Mouse (Mus musculus) lung, embryonic 16.5 days (tissue): ENCODE measurements around the gene Trpm5. TPM values are rescaled to one million over a fixed set of nuclear protein-coding genes. Genes with fewer than 3 reads are reported as not detected.
A peak's percentile ranks its signal among the peaks of the same experiment; 100 is the strongest.

Source experiments
- ATAC-seq: fragments of 200-750 bp; cut with Nextera tagmentation; 2 replicates; pipeline ENCODE4 v1.8.0; 2017; ENCODE audit warnings: low read depth, mild to moderate bottlenecking, moderate library complexity
- H3K27ac ChIP-seq: fragments of 300-500 bp; sonication (generic); 2 replicates; pipeline ENCODE4 v1.5.1; 2014; ENCODE audit warnings: mild to moderate bottlenecking, control low read depth, low read length
- H3K27me3 ChIP-seq: fragments of 300-500 bp; sonication (generic); 2 replicates; pipeline ENCODE4 v1.6.1; 2014; ENCODE audit warnings: low read depth, low read length, mixed read lengths; ENCODE audit not compliant: control insufficient read depth, insufficient read depth
- H3K36me3 ChIP-seq: fragments of 300-500 bp; sonication (generic); 2 replicates; pipeline ENCODE4 v1.6.1; 2014; ENCODE audit warnings: low read length; ENCODE audit not compliant: control insufficient read depth, insufficient read depth
- H3K4me1 ChIP-seq: fragments of 300-500 bp; sonication (generic); replicated peaks from 2 replicates; pipeline ENCODE4 v1.6.1; 2014; ENCODE audit warnings: low read length, mixed read lengths; ENCODE audit not compliant: control insufficient read depth, insufficient read depth
- H3K4me2 ChIP-seq: fragments of 300-500 bp; sonication (generic); 2 replicates; pipeline ENCODE4 v1.6.1; 2014; ENCODE audit warnings: low read depth, low read length, control low read depth
- H3K4me3 ChIP-seq: fragments of 300-500 bp; sonication (generic); 2 replicates; pipeline ENCODE4 v1.5.1; 2014; ENCODE audit warnings: mild to moderate bottlenecking, low read length, control low read depth
- H3K9ac ChIP-seq: fragments of 300-500 bp; sonication (generic); 2 replicates; pipeline ENCODE4 v1.6.1; 2014; ENCODE audit warnings: low read length, control low read depth
- H3K9me3 ChIP-seq: fragments of 300-500 bp; sonication (generic); 2 replicates; pipeline ENCODE4 v1.6.1; 2016; ENCODE audit warnings: low read length; ENCODE audit not compliant: control insufficient read depth
- WGBS: fragments of 180-500 bp; shearing (Covaris S2); extraction: QIAGEN DNeasy Blood & Tissue Kit; methylation state at CpG from one replicate; pipeline ENCODE4 v1.1.7; 2014; 5-methylcytosine and 5-hydroxymethylcytosine counted together
- polyA plus RNA-seq: library from polyadenylated mRNA; unstranded; fragments of >200 nt; fragmentation: Nextera tagmentation; extraction: Ambion mirVana; gene quantifications from 2 replicates; pipeline ENCODE4 v1.2.1, GENCODE M21; 2015

Gene Trpm5
- polyA plus RNA-seq, 1 experiment from 2014 or later, result 4.8 TPM

DNA sequence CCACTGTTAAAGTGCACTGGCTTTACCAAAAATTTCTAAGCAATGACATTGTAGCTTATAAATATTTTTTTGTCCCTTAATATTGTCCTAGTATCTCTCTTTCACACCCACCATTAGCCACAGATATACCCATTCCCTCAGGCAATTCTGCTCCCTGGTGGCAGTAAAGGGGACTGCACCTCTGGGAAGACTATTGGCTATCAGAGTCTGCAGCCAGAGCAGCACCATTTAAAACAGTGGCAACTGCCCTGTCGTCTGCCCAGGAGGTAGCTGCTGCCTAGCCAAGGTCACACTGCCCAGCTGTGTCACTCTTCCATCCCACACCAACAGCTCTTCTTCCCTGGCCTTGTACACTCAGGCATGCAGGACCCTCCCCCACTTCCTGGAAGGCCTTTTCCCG, 8.1 kb downstream of the Trpm5 start:
- WGBS, result 61% methylated on average over 2 of the region's 2 CpGs
- peaks cover 6% of the 10 kb centered on the region; the same call in 1 of the 2 replicates for H3K4me1 ChIP-seq
- peak overlapping the region; percentile 54; the same call in 1 of the 2 replicates for H3K27ac ChIP-seq
- H3K4me2 ChIP-seq, result no peak overlapping the region; the same call in 1 of the 2 replicates
- 0 out of 2 replicates have a peak overlapping the region, but pooled peaks have one; percentile 19 for H3K9ac ChIP-seq
- H3K36me3 ChIP-seq, result no peaks in the 10 kb centered on the region
- H3K27me3 ChIP-seq, result no peaks in the 10 kb centered on the region
- ATAC-seq, result peak; percentile 53
- H3K9me3 ChIP-seq, result no peaks in the 10 kb centered on the region
- H3K4me3 ChIP-seq, result no peak overlapping the region

DNA sequence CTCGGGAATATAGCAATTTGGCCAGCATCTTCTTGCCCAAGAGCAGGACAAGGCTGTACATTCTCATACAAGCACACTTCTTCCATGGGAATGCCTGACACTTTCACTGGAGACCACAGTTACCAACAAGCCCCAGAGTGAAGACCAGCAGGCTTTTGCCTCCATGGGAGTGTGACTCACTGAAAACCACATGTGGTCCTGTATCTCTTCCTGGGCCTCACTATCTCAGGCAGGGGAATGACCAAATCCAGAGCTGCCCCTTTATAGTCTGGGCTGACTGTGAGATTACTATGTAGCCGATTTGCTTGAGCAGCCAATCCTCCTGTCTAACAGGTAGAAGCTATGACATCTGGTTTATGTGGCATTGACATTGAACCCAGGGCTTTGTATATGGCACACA, 10.7 kb downstream of the Trpm5 start:
- no peak overlapping the region for H3K27ac ChIP-seq
- no peak overlapping the region for H3K4me2 ChIP-seq
- peaks cover 6% of the 10 kb centered on the region; the same call in 1 of the 2 replicates for H3K4me1 ChIP-seq
- no peaks in the 10 kb centered on the region for H3K36me3 ChIP-seq
- ATAC-seq, result no peak
- 88% methylated on average over 2 of the region's 2 CpGs for WGBS
- H3K9ac ChIP-seq, result no peak overlapping the region
- no peak overlapping the region for H3K4me3 ChIP-seq
- H3K9me3 ChIP-seq, result no peaks in the 10 kb centered on the region
- H3K27me3 ChIP-seq, result no peaks in the 10 kb centered on the region

DNA sequence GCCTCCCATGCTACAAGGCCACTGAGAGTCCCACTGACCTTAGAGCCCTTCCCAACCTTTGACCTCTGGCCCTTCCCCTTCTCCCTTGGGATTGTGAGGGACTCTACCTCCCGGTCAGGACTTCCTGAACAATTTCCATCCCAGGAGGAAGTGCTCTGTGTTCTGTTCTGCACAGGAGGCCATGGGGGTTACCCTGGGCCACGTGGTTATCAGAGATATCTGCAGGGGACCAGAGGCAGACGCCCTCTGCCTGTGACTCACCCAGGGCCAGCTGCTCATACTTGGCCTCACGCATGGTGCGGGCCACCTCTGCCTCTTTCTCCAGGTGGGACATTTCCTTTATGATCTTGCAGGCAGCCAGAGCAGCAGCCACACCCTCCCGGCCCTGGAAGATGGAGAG, 12.4 kb downstream of the Trpm5 start:
- no peak overlapping the region for H3K4me2 ChIP-seq
- WGBS, result 60% methylated on average over 6 of the region's 6 CpGs
- no peak for ATAC-seq

DNA sequence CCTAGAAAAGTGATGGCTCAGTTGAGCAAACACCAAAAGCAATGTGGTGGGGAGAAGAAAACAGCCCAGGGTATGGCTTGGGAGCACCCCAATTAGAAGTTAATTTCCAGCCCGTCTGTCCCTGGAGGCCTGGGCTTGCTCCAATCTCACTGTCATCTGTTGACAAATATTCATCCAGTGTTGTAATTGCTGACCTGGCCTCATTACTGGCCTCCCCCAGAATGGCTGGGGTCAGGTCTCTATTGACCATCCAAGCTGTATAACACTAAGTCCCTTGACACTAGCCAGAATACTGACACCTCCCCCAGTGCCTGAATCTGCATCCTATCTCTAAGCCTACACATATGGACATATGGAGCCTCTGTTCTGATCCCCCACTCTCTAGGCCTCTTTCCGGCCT, 17.1 kb downstream of the Trpm5 start:
- Histone ChIP-seq H3K9ac (no peak overlapping the region), H3K9me3 (no peaks in the 10 kb centered on the region), H3K4me3 (no peak overlapping the region), H3K36me3 (no peaks in the 10 kb centered on the region), H3K4me1 (no peaks in the 10 kb centered on the region), H3K27ac (no peak overlapping the region), H3K27me3 (no peaks in the 10 kb centered on the region), H3K4me2 (no peak overlapping the region)
- no peak for ATAC-seq
- 83% methylated on average over 2 of the region's 2 CpGs for WGBS

More for the DNA sequence above, 12.4 kb downstream of the Trpm5 start:
- H3K36me3 ChIP-seq, result no peaks in the 10 kb centered on the region
- peaks cover 6% of the 10 kb centered on the region; the same call in 1 of the 2 replicates for H3K4me1 ChIP-seq
- H3K9ac ChIP-seq, result no peak overlapping the region
- H3K27me3 ChIP-seq, result no peaks in the 10 kb centered on the region
- H3K4me3 ChIP-seq, result no peak overlapping the region
- H3K27ac ChIP-seq, result no peak overlapping the region
- no peaks in the 10 kb centered on the region for H3K9me3 ChIP-seq

DNA sequence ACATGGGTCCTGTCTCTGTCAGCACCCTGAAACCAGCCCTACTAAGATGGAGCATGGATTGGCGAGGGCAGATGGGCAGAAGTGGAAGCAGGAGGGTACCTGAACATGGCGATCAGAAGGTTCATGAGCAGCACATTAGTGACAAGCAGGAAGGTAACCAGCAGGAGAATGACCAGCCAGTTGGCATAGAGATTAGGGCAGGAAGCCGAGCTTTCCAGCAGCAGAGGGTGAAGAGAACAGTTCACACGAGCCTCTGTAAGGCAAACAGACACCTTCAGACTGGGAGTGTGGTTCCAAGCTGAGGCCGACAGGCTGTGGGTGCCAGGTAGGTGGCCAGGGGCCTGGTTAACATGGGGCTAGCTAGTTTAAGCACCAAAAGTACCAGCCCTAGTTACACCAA, 19.0 kb downstream of the Trpm5 start:
- Histone ChIP-seq H3K9ac (no peak overlapping the region), H3K9me3 (no peaks in the 10 kb centered on the region), H3K27ac (no peak overlapping the region), H3K27me3 (no peaks in the 10 kb centered on the region), H3K36me3 (no peaks in the 10 kb centered on the region), H3K4me3 (no peak overlapping the region), H3K4me1 (peaks cover 6% of the 10 kb centered on the region), H3K4me2 (no peak overlapping the region)
- WGBS, result 62% methylated on average over 5 of the region's 5 CpGs
- no peak for ATAC-seq

DNA sequence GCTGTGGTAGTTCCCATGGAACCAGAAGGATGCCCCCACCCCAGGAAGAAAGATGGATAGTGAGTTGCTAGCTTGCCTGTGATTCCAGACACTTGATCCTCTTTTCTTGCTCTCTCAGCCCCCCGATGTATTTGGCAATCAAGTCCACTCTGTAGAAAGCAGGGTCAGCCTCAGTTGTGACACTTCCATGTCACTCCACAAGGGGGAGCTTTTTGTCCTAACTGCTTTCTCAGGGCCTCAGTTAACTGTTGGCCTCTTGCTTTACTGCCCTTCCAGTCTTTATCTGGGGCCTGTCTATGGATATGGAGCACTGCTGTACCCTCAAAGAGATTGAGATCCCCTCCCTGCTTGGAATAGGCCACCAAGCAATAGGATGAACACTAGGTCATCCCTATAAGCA, 21.4 kb downstream of the Trpm5 start:
- H3K4me1 ChIP-seq, result peaks cover 18% of the 10 kb centered on the region
- no peak for ATAC-seq

DNA sequence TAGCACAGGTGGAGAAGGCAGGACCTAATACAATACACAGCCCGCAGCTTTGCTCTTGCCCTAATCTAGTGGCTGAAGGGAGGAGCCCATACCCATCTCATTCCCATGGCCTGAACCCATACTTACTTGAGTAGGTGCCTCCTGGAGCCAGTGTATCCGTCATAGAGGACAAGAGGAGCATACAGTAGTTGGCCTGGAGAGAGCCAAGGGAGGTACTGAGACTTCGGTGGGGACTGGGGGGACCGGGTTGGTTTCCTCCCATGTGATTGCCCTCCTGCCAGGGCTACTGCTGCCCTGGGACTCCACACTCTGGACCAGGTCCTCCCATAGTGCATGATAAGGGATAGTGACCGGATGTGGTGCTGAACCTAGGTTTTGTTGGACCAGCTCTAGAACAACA, 21.8 kb downstream of the Trpm5 start:
- Histone ChIP-seq H3K36me3 (peaks cover 8% of the 10 kb centered on the region; the same call in 1 of the 2 replicates), H3K27me3 (no peaks in the 10 kb centered on the region), H3K9me3 (no peaks in the 10 kb centered on the region), H3K4me2 (no peak overlapping the region), H3K4me1 (peaks cover 22% of the 10 kb centered on the region), H3K4me3 (no peak overlapping the region), H3K9ac (no peak overlapping the region), H3K27ac (no peak overlapping the region)
- 91% methylated on average over 5 of the region's 5 CpGs for WGBS
- no peak for ATAC-seq

More for the DNA sequence above, 21.4 kb downstream of the Trpm5 start:
- no peak overlapping the region for H3K27ac ChIP-seq
- no peak overlapping the region for H3K9ac ChIP-seq
- no peaks in the 10 kb centered on the region for H3K9me3 ChIP-seq
- WGBS, result 47% methylated on average over 1 of the region's 1 CpGs
- no peak overlapping the region for H3K4me3 ChIP-seq
- peaks cover 3% of the 10 kb centered on the region; the same call in 1 of the 2 replicates for H3K36me3 ChIP-seq
- H3K4me2 ChIP-seq, result no peak overlapping the region
- no peaks in the 10 kb centered on the region for H3K27me3 ChIP-seq

DNA sequence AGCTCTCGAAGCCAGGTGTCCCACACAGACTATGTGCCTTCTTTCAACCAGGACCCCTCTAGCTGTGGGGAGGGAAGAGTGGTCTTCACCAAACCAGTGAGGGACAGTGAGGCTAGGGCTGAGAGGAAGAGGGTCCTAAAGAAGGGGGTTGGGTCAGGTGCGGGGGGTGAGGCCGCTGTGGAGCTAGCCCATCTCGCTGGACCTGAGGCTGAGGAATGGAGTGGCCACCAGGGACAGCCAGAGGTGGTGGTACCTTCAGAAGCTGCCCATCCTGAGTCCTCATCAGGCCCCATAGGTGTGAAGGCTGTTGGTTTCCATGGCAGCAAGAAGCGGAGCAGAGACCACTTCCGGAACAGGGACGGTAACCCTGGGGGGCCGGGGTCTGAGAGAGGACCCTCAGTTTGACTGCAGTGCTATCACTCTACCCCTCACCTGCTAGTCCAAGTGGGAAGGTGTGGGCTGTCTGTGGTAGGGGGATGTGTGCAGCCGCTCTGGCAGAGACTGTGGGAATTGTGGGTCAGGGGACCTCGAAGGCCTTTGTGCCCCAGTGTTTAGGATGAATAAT, 23.9 kb downstream of the Trpm5 start:
- Histone ChIP-seq H3K9ac (peak overlapping the region; percentile 96), H3K36me3 (peaks cover 23% of the 10 kb centered on the region), H3K27ac (no peak overlapping the region), H3K4me2 (peak overlapping the region; percentile 90), H3K4me1 (peaks cover 22% of the 10 kb centered on the region), H3K4me3 (peak overlapping the region; percentile 78), H3K27me3 (no peaks in the 10 kb centered on the region), H3K9me3 (no peaks in the 10 kb centered on the region)
- no peak for ATAC-seq
- 81% methylated on average over 10 of the region's 10 CpGs for WGBS

DNA sequence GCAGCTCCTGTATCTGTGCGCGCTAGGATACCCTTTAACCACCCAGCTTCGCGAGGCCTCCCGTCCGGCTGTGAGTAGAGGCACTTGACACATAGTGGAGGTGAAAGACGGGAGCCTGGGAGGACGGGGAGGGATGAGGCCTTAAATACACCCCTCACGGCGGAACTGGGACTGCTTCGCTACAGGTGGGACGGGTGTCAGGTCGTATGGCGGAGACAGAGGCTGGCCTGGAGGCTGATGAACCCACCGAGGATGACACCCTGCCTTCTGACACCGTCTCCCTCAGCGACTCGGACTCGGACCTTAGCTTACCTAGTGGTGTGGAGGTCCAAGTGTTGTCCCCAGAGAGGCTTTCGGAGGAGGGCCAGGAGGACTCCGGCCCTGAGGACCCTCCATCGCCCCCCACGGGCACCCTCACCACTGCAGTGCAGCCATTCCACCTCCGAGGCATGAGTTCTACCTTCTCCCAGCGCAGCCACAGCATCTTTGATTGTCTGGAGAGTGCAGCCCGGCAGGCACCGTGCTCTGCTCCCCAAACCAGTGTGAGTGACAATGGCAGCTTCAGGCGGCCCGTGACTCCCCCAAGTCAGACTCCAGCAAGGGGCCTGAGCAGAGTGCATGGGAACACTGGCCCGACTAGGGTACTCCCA, 24.6 kb downstream of the Trpm5 start:
- H3K27me3 ChIP-seq, result no peaks in the 10 kb centered on the region
- peak overlapping the region; percentile 78 for H3K4me3 ChIP-seq
- peaks cover 22% of the 10 kb centered on the region for H3K4me1 ChIP-seq
- H3K36me3 ChIP-seq, result peaks cover 29% of the 10 kb centered on the region
- ATAC-seq, result peak; percentile 15
- peak overlapping the region; percentile 90 for H3K4me2 ChIP-seq
- peak overlapping the region; percentile 98 for H3K27ac ChIP-seq
- peak overlapping the region; percentile 96 for H3K9ac ChIP-seq
- 5% methylated on average over 30 of the region's 30 CpGs for WGBS
- H3K9me3 ChIP-seq, result no peaks in the 10 kb centered on the region
